Mouse (Mus musculus): Measurements from ENCODE around the gene Fgf14.
A peak's percentile ranks its signal among the peaks of the same experiment; 100 is the strongest.
"Not testable (repeated sequence)": the region's sequence is repeated elsewhere in the genome, so short reads cannot be mapped to it uniquely, and the experiment has no call there.

Fgf14 gene

DNA sequence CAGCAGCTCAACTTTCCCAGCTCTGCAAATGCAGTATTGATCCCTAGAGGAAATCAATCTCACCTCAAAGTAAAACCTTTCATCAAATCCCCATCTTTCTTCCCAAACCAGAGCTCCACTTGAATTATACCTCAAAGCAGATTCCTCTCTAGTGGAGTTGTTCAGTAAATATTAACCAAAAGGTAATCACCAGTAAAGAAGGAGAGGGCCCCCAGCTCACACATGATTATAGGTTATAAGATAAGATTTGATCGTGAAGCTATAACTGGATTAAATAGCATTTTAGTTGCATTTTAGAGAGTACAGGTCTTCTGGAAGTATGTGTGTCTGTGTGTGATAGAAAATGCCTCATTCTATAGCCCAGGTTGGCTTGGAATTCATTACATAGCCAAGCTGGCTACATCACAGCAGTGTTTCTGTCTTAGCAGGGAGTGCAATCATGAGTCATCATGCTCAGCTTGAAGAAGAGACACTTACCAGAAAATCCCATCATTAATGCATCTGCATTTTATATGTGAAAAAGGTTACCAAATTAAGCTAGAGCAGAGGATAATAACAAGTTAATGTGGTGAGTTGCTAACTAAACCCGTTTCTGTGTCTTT lies 202.8 kb downstream of the Fgf14 start:
- no peak for DNase-seq

DNA sequence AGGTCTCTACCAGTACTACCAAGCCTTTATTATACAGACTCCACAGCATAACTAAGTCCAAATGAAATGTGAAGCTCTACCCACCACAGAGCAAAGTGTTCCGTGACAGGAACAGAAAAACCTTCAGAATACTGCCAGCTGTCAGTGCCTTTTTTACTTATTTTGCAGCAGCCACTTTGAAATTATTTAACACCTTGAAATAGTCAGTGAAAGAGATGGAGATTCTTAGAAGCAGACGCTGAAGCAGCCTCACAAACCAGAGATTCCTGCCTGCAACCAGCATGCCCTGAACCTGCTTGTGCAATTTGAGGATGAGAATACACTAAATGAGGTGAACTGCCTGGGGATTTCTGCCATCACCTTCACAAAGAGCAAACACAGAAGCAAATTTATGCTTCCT lies 206.0 kb downstream of the Fgf14 start:
- no peak for DNase-seq

DNA sequence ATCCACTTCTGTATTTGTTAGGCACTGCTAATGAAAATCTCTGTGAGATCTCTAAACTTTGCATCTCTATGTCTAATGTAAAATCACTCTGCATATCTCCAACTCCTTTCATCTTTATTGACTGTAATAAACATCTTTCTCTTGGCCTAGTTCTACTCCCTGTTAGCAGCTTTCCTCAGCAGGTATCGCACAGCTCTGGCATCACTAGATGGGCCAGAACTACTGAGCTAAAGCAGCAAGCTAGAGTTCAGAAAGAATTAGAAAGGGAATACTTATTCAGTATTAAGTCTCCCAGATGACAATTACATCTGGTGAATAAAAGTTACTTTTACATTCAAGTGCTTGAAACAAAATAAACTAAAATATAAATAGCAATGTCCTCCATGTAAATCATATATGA lies 221.8 kb downstream of the Fgf14 start:
- no peak for DNase-seq

DNA sequence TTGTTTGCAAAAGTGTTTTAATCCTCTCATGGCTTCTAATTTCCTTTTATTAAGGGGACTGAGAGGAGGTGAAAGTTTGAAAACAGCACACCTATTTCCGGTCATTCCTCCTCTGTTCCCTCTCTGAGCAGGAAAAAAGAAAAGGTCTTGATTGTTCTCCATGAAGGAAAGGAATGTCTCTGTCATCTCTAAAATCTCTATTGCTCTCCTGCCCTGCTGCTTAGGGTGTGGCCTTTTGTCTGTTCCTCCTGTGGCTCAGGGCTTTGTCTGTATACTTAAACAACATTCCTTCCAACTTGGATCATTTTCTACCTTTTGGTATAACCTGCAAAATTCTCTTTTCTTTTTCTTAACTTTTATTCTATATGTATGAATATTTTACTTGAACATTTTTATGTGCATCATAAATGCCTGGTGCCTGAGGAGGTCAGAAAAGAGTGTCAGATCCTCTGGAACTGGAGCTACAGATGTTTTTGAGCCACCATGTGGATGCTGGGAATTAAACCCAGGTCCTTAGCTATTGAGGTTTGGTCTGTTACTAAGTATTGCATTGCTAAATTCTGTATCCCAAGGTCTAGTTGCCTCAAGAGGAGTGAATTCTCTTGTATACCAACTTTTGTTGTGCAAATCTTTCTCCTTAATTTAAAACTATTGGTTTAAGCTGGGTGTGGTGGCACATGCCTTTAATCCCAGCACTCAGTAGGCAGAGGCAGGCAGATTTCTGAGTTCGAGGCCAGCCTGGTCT lies 230.7 kb downstream of the Fgf14 start:
- DNase-seq, result no peak

DNA sequence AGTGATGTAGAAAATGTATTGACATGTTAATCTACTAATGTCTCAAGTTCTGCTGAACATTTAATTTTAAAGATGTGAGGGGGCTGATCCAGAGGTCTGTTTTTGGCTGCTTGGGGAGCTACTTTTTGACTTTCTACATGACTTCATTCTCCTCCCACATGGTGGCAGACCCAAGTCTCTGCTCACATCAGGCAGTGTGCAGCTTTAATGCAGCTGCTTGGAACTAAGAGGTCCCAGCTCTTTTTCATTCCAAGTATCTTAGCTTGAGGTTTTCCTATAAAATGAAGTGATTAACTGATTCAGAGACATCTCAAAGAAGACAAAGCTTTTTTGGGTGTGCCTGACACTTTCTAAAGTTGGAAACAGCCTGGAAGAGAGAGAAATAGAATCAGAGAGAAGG lies 232.1 kb downstream of the Fgf14 start:
- no peak for DNase-seq

DNA sequence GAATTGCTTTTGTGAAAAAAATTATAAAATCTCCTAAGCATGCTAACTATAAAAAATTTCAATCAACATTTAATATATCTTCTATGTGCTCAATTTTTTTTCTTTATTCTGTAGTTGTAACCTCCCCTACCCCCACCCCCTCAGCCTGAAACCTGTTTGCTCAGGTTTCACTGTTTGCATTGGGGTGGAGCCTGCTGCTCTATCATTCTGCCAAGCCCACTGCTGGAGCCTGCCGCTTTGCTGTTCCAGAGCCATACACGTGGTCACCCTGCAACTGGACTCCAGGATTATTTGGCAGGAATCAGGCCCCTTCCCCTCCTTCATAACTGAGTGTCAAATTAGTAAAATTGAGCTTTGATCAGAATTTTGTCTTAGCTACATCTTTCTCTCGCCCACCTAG lies 237.6 kb downstream of the Fgf14 start:
- not testable (repeated sequence) for DNase-seq

DNA sequence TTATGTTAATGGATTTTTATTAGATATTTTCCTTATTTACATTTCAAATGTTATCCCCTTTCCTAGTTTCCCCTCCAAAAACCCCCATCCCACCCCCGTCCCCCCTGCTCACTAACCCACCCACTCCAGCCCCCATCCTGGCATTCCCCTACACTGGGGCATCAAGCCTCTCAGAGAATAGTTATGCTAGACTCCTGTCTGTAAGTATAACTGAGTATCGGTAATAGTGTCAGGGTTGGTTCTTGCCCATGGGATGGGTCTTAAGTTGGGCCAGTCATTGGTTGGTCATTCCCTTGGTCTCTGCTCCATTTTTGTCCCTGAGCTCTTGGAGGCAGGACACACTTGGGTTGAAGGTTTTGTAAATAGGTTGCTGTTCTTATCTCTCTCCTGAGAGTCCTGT lies 265.0 kb downstream of the Fgf14 start:
- no peak for DNase-seq

DNA sequence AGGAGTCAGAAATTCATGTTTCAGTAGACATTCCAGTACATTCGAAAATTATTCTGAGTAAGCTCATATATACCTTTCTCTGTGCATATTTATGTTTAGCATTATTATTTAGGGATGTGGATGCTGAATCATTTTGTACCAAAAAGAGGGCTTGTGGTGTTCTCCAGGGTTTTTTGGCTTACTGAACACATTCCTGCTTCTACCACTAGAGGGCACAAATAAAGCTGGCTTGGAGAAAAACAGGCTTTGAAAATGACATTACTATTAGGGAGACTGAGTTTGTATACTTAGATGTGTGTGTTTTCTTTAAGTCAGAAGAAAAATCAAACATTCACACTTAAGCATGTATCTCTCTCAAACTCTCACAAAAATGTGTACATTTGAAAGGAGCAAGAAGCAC lies 266.0 kb downstream of the Fgf14 start:
- DNase-seq, result peak; percentile 17

DNA sequence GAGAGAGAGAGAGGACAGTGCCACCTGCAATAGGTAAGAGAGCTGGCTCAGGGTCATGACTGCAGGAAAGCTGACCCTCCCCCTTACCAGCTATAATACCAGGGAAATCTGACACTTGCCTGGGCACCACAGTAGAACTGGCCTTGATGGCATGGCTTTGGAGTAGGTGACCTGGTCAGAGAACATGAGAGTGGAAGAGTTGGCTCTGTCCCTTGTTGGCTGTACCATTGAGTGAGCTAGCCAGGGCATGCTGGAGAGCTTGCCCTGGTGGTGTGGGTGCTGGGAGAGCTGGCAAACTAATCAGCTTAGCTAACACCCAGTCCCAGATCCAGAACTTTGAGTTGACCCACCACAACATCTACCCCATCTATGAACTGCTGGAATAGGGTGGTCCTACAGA lies 348.5 kb downstream of the Fgf14 start:
- DNase-seq, result no peak

DNA sequence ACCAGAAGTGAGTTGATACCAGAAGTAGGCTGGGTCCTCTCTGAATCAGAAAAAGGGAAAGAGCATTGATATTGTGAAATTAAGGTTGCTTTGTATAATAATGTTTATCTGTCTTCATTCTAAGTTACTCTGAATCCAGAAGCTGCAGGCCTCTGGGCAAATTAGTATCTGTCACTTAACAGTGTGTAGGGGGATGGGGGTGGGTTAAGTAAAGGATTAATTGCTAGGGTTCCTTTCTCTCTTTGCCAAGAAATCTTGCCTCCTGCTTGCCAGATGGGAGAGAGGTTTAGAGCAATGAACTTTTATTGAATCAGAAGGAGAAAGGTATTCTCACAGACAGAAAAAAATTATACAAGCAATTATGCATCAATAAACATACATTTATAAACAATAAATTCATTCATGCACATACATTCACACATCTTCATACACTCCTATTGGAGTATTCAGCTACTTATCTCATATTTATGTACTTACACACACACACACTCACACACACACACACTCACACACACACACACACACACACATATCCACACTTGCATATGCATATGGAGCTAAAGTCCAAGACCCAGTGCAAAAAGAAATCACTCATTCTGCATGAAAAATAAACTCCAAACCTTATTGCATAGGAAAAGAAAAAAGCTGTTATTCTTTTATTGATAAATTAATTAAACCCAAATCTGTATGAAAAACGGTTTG lies 357.8 kb downstream of the Fgf14 start:
- DNase-seq, result no peak

DNA sequence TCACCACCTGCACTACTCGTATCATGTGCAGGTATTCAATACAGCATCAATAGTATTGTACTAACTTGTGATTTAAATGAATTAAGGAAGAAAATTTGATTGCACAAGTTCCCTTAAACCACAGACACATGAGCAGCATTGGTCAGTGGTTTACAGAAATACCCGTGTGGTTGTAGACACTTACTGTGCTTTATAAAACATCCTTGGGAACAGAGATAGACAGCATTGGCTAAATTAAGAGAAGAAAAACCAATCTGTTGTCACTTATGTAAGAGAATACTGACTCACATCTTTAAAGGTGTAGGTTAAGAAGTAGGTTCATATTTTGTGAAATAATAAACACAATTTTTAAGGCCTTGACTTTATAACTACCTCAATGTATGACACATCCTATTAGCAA lies 361.4 kb downstream of the Fgf14 start:
- no peak for DNase-seq

DNA sequence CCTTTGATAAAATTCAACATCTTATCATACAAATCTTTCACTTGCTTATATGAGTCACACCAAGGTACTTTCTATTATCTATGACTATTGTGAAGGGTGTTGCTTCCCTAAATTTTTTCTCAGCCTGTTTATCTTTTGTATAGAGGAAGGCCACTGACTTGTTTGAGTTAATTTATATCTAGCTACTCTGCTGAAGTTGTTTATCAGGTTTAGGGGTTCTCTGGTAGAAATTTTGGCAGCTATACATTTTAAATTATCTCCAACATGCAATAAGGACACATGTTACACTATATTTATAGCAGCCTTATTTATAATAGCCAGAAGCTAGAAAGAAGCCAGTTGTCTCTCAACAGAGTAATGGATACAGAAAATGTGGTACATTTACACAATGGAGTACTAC lies 389.9 kb downstream of the Fgf14 start:
- DNase-seq, result no peak

DNA sequence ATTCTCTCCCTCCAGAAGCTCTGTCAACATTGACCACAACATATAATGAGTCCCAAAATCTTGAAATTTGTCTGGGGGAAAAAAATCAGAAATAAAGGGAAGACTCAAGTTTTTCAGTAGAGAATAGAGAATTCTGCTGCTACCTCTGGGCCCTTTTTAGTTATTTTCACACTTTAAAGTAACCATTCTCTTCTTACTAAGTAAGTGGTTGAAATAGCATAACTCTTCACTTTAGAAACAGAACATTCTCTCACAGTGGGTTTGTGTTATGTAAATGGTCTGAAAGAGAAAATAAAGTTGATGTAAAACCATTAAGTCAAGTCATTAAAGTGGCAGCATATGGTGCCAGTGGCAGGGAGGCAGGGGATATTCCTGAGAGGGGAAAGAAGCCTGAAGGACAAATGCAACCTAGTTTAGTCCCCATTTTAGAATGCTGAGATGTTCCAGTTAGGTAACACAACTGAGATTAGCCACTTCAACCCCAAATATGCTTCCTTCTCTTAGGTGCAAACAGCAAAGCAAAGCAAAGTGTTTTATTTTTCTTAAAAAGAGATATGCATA lies 398.5 kb downstream of the Fgf14 start:
- no peak for DNase-seq

DNA sequence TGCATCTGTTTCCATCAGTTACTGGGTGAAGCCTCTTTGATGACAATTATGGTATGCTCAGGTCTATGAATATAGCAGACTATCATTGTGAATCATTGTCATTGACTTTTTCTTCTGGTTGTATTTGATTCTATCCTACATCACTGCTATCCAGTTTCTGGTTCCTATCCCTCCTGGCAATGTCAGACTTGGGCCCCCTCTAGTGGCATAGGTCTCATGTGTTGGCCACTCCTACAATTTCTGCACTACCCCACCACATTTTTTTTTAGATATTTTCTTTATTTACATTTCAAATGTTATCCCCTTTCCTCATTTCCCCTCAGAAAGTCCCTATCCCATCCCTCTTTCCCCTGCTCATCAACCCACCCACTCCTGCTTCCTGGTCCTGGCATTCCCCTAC lies 409.9 kb downstream of the Fgf14 start:
- peak; percentile 1 for DNase-seq

DNA sequence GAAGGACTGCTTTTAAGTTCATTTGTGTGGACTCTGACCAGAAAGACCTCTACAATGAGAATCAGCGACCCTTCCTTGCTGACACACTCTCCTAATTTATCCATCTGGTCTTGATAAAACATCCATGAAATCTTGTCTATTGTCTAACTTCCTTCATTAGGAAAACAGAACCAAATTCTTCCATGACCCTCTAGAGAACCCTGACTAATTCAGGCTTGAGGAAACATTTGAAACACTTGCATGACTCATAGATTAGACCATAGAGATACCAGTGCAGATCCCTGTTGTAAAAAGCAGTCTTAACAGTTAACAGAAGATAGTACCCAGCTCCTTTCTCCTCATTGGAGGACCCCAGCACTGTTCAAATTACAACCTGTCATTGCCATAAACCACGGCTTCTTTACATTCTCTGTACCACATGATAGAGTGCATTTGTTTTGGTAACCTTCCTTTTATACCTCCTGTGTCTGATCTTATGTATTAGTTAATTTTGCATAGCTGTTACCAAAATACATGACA lies 412.3 kb downstream of the Fgf14 start:
- no peak for DNase-seq

DNA sequence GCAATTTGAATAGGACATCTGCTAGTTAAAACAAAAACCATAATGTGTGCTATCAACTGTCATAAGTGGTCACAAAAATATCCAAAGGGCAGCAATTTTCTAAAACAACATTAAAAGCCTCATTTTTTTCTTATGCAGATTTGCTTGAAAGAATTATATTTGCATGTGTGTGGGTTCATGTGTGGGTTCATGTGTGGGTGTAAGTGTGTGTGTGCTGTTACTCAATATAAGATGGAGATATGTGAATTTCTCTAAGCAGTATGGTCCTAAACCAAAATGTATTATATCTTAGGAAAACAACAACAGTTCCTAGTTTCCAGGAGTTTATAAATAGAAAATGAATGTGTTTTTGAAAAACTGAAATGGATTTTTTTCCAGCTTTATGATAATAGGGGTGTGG lies 413.7 kb downstream of the Fgf14 start:
- DNase-seq, result no peak

DNA sequence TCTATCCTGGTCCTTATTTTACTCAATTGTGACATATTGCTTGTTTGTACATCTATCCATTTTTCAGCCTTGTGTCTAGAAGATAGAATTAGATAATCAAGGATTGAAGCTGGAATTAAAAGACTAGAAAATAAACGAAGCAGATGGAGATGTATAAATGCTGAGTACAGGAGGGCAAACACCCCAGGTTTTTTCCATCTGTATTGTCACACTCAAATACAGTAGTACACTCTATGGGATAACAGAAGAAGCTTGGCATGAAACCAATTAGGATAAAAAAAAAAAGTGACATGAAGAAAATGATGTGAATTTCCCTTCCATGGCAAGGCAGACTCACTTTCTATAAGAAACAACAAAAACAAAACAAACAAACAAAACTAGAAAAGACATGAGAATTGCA lies 429.4 kb downstream of the Fgf14 start:
- DNase-seq, result no peak

DNA sequence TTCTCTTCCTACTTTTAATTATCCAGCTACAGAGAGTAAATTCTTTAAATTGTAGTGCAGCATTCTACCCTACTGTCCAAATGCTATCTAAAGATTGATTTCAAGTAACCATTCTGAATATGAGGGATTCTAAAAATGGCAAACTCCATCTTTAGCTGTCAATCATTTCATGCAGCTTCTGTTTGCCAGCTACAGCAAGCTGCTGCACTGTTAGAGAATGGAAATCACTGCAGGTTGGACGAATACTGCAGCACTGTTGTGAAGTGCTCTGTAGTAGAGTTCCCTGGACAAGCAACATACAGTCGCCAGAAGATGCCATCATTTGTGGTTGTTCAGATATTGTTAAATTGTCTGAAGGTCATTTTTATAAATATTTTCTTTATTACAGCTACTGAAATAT lies 453.5 kb downstream of the Fgf14 start:
- DNase-seq, result no peak

DNA sequence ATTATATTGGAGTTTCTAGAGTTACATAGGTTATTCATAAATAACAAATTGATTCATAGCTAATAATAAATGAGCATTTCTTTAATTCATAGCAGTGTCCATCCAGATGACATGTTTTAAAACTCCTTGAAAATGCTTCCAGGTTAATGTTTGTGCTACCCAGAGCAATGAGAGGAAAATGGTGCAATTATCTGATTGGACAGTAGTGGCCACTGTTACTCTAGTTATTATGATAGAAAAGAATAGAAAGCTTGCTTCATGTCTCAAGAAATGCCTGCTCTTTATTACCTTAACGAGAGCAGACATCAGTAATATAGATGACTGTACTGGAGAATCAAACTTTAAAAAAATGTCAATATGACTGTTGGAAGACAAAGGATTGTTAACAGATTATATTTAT lies 454.5 kb downstream of the Fgf14 start:
- DNase-seq, result peak; percentile 14

DNA sequence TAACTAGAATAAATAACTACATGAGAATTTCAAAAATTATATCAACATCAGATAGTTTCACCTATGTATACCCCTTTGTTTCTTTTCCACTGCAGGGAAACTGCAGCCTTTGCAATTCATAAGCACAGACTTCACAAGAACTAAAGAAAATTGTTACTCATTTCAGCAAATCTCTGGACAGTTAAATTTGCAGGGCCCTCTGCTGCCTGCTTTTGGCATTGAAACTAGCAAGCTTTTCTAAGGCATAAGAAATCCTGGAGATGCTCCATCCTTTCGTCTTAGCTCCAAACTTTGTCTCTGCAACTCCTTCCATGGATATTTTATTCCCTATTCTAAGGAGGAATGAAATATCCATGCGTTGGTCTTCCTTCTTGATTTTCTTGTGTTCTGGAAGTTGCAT lies 455.9 kb downstream of the Fgf14 start:
- DNase-seq, result peak; percentile 2

DNA sequence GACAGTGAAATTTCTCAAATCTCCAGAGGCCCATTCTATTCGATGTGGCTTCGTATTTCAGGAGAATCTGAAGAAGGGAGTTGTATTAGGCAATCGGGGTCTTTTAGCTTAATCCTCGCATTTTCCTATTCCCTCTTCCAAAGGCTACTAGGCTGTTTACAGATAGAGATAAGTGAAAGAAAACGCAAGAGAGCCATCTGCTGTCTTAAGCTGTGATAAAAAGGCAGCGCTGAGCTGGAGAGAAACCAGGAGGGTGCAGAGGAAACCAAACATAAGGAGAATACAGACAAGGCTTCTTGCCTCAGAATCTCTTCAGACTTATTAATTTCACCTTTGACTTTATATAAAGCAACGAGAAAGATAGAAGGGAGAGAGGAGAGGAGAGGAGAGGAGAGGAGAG lies 481.1 kb downstream of the Fgf14 start:
- peak; percentile 2 for DNase-seq

DNA sequence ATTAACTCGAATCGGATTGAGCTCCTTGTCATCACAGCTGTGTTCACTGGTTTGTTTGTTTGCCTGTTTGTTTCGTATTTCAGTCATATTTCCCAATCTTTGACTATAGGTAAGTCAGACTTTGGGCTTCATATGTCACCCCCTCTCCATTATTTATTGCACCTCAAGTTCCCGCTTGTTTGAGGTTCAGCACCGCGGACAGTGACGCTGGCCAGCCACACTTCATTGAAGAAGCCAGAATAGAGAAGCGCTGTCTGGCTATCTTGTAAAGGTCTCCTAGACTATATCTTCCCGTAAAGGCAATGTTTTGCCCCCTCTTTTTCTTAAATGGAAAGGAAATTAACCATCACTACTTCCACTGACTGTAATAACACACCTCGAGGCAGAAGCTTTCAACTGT lies 481.6 kb downstream of the Fgf14 start:
- no peak for DNase-seq

DNA sequence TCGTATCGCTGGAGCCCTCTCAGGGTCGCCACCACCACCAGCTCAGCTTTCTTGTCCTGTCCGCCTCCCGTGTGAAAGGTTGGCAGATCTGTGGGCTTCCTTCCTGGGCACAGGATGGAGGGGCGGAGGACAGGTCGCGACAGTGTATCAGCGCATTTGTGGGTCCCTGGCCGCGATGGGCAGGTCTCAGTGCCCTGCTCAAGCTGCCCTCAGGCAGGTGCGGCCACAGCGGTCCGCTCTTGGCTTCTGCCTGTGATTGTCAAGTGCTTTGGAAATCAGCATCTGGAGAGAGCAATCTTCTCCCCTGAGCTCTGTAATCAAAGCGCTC lies 484.1 kb downstream of the Fgf14 start:
- no peak for DNase-seq
